Mouse (Mus musculus) urinary bladder, postnatal 10 days (tissue): ENCODE data around the gene Syt15.
"Not testable (repeated sequence)": the region's sequence is repeated elsewhere in the genome, so short reads cannot be mapped to it uniquely, and the experiment has no call there.

Experiments
- DNase-seq: peaks from one replicate; pipeline ENCODE4 v3.0.0; 2022; ENCODE audit warnings: low spot score

Gene Syt15

GRCm38 (mm10) chr14:34227981-34228380, 8.6 kb downstream of the Syt15 start:
- no peak for DNase-seq

- no peak for DNase-seq
Measured at GRCm38 (mm10) chr14:34228830-34229506, 9.6 kb downstream of the Syt15 start.

- no peak for DNase-seq
Measured at GRCm38 (mm10) chr14:34232340-34232739, 12.9 kb downstream of the Syt15 start.

GRCm38 (mm10) chr14:34232866-34233680, 13.7 kb downstream of the Syt15 start:
- DNase-seq: no peak

GRCm38 (mm10) chr14:34233846-34234245, 14.5 kb downstream of the Syt15 start:
- no peak for DNase-seq

- no peak for DNase-seq
Measured at GRCm38 (mm10) chr14:34234630-34235380, 15.4 kb downstream of the Syt15 start.

- DNase-seq: no peak
Measured at GRCm38 (mm10) chr14:34240263-34240662, 20.9 kb downstream of the Syt15 start.

- DNase-seq: no peak
Measured at GRCm38 (mm10) chr14:34240676-34241075, 21.3 kb downstream of the Syt15 start.

GRCm38 (mm10) chr14:34252470-34253145, 33.2 kb downstream of the Syt15 start:
- DNase-seq: no peak

GRCm38 (mm10) chr14:34253261-34253660, 33.9 kb downstream of the Syt15 start:
- no peak for DNase-seq

- not testable (repeated sequence) for DNase-seq
Measured at GRCm38 (mm10) chr14:34258525-34258924, 39.1 kb downstream of the Syt15 start.

- no peak for DNase-seq
Measured at GRCm38 (mm10) chr14:34268046-34268445, 48.7 kb downstream of the Syt15 start.

GRCm38 (mm10) chr14:34273280-34273679, 53.9 kb downstream of the Syt15 start:
- no peak for DNase-seq

GRCm38 (mm10) chr14:34274141-34274540, 54.7 kb downstream of the Syt15 start:
- no peak for DNase-seq

GRCm38 (mm10) chr14:34275225-34275624, 55.8 kb downstream of the Syt15 start:
- DNase-seq: no peak

- DNase-seq: no peak
Measured at GRCm38 (mm10) chr14:34279726-34280125, 60.3 kb downstream of the Syt15 start.
